Mouse (Mus musculus) C2C12 (cell line): Measurements from ENCODE around the gene Ly6g6c. TPM values are rescaled to one million over a fixed set of nuclear protein-coding genes. Genes with fewer than 3 reads are reported as not detected.

Source experiments
- H3K27me3 ChIP-seq: one replicate; pipeline ENCODE4 v1.6.1; 2011; ENCODE audit not compliant: control insufficient read depth, insufficient read depth, insufficient read length
- H3K36me3 ChIP-seq: one replicate; pipeline ENCODE4 v1.6.1; 2011; ENCODE audit not compliant: control insufficient read depth, insufficient read depth
- H3K4me3 ChIP-seq: one replicate; pipeline ENCODE4 v1.5.1; 2011; ENCODE audit warnings: mild to moderate bottlenecking, control low read depth; ENCODE audit not compliant: poor library complexity, insufficient read depth, severe bottlenecking
- H3K79me2 ChIP-seq: one replicate; pipeline ENCODE4 v1.6.1; 2011; ENCODE audit not compliant: control insufficient read depth, insufficient read depth
- H3K79me3 ChIP-seq: one replicate; pipeline ENCODE4 v1.6.1; 2011; ENCODE audit warnings: low read depth, control low read depth
- H3ac ChIP-seq: one replicate; pipeline ENCODE3; 2011; ENCODE audit warnings: low read depth; ENCODE audit not compliant: control insufficient read depth, insufficient read length
- CEBPB ChIP-seq: IDR thresholded peaks from one replicate; pipeline ENCODE4 v1.6.1; 2011; ENCODE audit warnings: low read depth, mild to moderate bottlenecking, control low read depth, moderate library complexity
- CTCF ChIP-seq: IDR thresholded peaks from one replicate; pipeline ENCODE4 v1.5.1; 2011; ENCODE audit not compliant: control insufficient read depth, insufficient read depth, insufficient read length
- FOSL1 ChIP-seq: IDR thresholded peaks from one replicate; pipeline ENCODE4 v1.8.0; 2011; ENCODE audit warnings: mild to moderate bottlenecking, low read length; ENCODE audit not compliant: poor library complexity, insufficient read depth, severe bottlenecking
- MAX ChIP-seq: IDR thresholded peaks from one replicate; pipeline ENCODE4 v1.6.1; 2011; ENCODE audit warnings: mild to moderate bottlenecking, control low read depth
- MYOD1 ChIP-seq: IDR thresholded peaks from one replicate; pipeline ENCODE4 v1.6.1; 2011; ENCODE audit warnings: low read depth; ENCODE audit not compliant: control insufficient read depth, insufficient read length
- MYOG ChIP-seq: IDR thresholded peaks from one replicate; pipeline ENCODE4 v1.6.1; 2011; ENCODE audit not compliant: control insufficient read depth, insufficient read length; ENCODE audit errors: extremely low read depth
- USF1 ChIP-seq: IDR thresholded peaks from one replicate; pipeline ENCODE4 v1.6.1; 2011; ENCODE audit warnings: low read depth, mild to moderate bottlenecking, control low read depth, moderate library complexity
- polyA plus RNA-seq: library from polyadenylated mRNA; unstranded; fragments of >200 nt; fragmentation: generic; extraction: Trizol; gene quantifications from one replicate; pipeline ENCODE4 v1.2.1, GENCODE M21; 2012; ENCODE audit warnings: missing spikeins

Ly6g6c gene
- polyA plus RNA-seq, 1 experiment: 0.12 TPM

DNA sequence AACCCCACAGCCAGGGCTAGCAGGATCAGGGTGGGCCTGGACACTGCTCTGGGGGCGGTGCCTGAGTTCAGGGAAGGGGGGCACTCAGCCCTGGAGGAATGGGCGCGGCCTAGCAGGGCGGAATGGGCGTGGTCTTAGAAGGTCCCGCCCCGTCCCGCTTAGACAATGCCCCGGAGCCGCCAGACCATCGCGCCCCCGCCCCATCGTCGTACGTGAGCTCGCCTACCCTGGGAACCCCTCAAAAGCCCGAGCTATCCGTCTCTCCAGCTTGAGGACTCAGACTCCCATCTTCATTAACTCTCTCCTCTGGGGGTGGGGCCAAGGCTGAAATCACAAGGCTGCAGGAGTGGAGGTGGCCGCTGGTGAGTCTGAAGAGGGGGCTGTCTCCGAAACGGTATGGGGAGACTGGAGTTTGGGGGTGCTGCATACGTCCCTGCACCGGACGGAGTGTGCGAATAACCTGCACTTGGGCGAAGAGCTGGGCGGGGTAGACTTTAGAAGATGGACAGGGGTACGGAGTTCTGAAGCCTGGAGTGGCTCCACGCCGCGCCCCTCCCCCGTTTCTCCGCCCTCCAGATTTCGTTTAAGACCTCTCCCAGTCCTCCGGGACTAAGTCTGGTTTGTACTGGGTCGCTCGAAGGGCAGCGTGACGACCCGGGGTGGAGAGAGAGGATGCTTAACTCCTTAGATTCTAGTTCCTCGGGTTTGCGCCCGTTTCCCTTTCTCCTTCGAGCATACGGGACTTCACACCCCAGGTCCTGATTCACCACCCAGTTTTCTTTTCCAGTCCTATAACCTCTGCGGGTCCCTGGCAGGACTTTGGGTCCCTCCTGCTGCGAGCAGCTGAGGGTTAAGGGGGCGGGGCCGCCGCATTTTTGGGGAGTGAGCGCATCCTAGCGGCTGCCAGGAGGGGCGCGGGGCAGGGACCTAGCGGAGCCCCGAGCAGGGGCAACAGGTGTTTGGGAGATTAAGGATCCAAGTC lies 6.0 kb upstream of the Ly6g6c start, which contains the start of gene Ddah2:
Gene Ddah2 (plus strand): TSS at position 125 of the 982 bp plus-strand sequence.
- TF ChIP-seq CTCF (peak; percentile 78), CEBPB (no peak), MYOD1 (peak; percentile 62), USF1 (no peak)
- H3K79me3 ChIP-seq: peaks cover 8% of the 10 kb centered on the region
- H3K79me2 ChIP-seq: peaks cover 21% of the 10 kb centered on the region
- peak within 1 kb of the TSS; percentile 77 for H3ac ChIP-seq
- peaks cover 60% of the 10 kb centered on the region for H3K36me3 ChIP-seq
- H3K27me3 ChIP-seq: no peaks in the 10 kb centered on the region
- H3K4me3 ChIP-seq: peak within 1 kb of the TSS; percentile 37

- peaks cover 13% of the 10 kb centered on the region for H3K79me2 ChIP-seq
- peaks cover 3% of the 10 kb centered on the region for H3K79me3 ChIP-seq
- no peaks in the 10 kb centered on the region for H3K27me3 ChIP-seq
- peak overlapping the region; percentile 37 for H3K4me3 ChIP-seq
- TF ChIP-seq MYOD1: no peak
- TF ChIP-seq CEBPB: no peak
- TF ChIP-seq MAX: no peak
- no peak for TF ChIP-seq FOSL1
- no peak for TF ChIP-seq MYOG
- no peak for TF ChIP-seq CTCF
- TF ChIP-seq USF1: no peak
- peak overlapping the region; percentile 7 for H3ac ChIP-seq
- peaks cover 53% of the 10 kb centered on the region for H3K36me3 ChIP-seq
Measured at GRCm38 (mm10) chr17:35060071-35060470, 5.1 kb upstream of the Ly6g6c start.

DNA sequence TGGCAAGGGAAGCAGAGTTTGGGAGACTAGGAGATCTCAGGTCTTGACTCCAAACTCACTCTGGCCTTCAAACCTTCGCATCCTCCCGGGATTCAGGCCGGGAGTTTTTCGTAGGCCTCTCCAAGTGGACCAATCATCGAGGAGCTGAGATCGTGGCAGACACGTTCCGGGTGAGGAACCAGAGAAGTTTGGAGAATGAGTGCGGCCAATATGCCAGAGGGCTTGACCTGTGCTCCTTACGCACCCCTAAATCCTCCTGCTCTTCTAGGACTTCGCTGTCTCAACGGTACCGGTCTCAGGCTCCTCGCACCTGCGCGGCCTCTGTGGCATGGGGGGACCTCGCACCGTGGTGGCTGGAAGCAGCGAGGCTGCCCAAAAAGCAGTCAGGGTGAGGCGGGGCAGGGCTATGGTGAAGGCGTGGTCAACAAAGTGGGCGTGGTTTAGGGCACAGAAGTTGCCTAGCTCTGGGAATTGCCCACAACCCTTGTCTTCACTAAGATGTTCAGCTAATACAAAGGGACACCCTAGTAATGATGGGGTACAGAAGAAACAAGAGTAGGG lies 4.4 kb upstream of the Ly6g6c start:
- Histone ChIP-seq H3K4me3 (no peak overlapping the region), H3K79me2 (peaks cover 5% of the 10 kb centered on the region), H3K79me3 (no peaks in the 10 kb centered on the region), H3K27me3 (no peaks in the 10 kb centered on the region), H3K36me3 (peaks cover 45% of the 10 kb centered on the region), H3ac (no peak overlapping the region)
- TF ChIP-seq FOSL1: no peak
- TF ChIP-seq CEBPB: no peak
- no peak for TF ChIP-seq MYOG
- no peak for TF ChIP-seq USF1
- no peak for TF ChIP-seq MAX
- no peak for TF ChIP-seq CTCF
- no peak for TF ChIP-seq MYOD1

GRCm38 (mm10) chr17:35061299-35061698 lies 3.9 kb upstream of the Ly6g6c start:
- Histone ChIP-seq H3ac (no peak overlapping the region), H3K79me2 (peaks cover under 1% of the 10 kb centered on the region), H3K79me3 (no peaks in the 10 kb centered on the region), H3K36me3 (peaks cover 40% of the 10 kb centered on the region), H3K27me3 (no peaks in the 10 kb centered on the region), H3K4me3 (no peak overlapping the region)
- TF ChIP-seq MAX: no peak
- no peak for TF ChIP-seq USF1
- TF ChIP-seq MYOD1: no peak
- no peak for TF ChIP-seq FOSL1
- no peak for TF ChIP-seq MYOG
- TF ChIP-seq CTCF: no peak
- no peak for TF ChIP-seq CEBPB

GRCm38 (mm10) chr17:35063466-35063865 lies 1.7 kb upstream of the Ly6g6c start:
- no peak for TF ChIP-seq FOSL1
- no peak for TF ChIP-seq CTCF
- no peak for TF ChIP-seq MYOD1
- no peak for TF ChIP-seq MAX
- no peak for TF ChIP-seq MYOG
- no peak for TF ChIP-seq CEBPB
- TF ChIP-seq USF1: no peak
- Histone ChIP-seq H3K36me3 (peaks cover 20% of the 10 kb centered on the region), H3K79me3 (no peaks in the 10 kb centered on the region), H3K4me3 (no peak overlapping the region), H3K27me3 (no peaks in the 10 kb centered on the region), H3K79me2 (no peaks in the 10 kb centered on the region), H3ac (no peak overlapping the region)

- H3K4me3 ChIP-seq: no peak overlapping the region
Measured at GRCm38 (mm10) chr17:35064378-35064877, 760 bp upstream of the Ly6g6c start.

More at GRCm38 (mm10) chr17:35064378-35064877, 760 bp upstream of the Ly6g6c start:
- no peaks in the 10 kb centered on the region for H3K79me2 ChIP-seq
- peaks cover 17% of the 10 kb centered on the region for H3K36me3 ChIP-seq
- no peaks in the 10 kb centered on the region for H3K27me3 ChIP-seq
- TF ChIP-seq MYOG: no peak
- no peak for TF ChIP-seq MYOD1
- no peak for TF ChIP-seq USF1
- no peak for TF ChIP-seq MAX
- no peak for TF ChIP-seq CTCF
- no peak for TF ChIP-seq FOSL1
- no peak for TF ChIP-seq CEBPB
- H3ac ChIP-seq: no peak overlapping the region
- no peaks in the 10 kb centered on the region for H3K79me3 ChIP-seq
